Mouse (Mus musculus): ENCODE results near the gene Fgr. TPM values are rescaled to one million over a fixed set of nuclear protein-coding genes. Genes with fewer than 3 reads are reported as not detected.

The Fgr gene
- polyA plus RNA-seq, 1 experiment from 2014 or later, result 0.19 TPM

DNA sequence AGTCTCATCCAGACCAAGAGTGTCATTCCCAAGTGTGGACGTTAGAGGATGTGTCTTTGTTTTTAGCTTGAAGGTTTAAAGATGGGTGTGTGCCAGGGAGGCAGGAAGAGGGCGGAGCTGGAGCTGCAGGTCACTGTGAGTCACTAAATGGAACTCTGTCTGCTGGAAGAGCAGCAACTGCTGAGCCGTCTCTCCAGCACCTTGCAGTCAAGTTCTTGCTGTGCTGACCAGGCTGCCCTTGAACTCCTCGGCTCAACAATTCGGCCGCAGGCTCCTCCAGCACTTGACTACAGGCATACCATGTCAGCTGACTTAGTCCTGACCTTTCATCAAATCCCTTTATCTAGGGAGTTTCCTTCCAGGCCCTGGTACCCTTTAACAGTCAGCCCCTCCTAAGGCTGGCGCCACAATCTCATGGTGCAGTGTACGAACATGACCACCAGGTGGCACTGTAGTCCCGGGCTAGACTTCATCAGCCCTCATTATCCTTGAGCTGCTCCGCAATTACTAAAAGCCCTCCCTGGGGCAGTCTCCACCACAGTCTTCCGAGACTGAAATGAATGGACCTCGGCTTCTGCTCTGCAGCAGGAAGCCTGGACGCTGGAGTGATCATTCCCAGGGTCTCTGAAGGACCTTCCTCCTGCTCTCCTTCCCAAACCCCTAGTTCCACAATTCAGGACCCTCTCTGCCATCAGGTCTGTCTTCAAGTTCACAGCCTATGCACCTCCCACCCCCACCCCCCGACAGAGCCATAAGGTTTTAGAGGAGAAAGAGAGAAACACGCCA, 28.4 kb upstream of the Fgr start:
- H3K9ac ChIP-seq, result peak overlapping the region; percentile 57
- 7% methylated on average over 15 of the region's 15 CpGs for WGBS
- peak overlapping the region; percentile 59 for H3K4me2 ChIP-seq (replicated peaks)
- H3K4me1 ChIP-seq, result peaks cover 28% of the 10 kb centered on the region
- ATAC-seq (ENCODE audit: low FRiP score, low read depth), result peak; percentile 77
- no peaks in the 10 kb centered on the region for H3K9me3 ChIP-seq
- H3K36me3 ChIP-seq, result no peaks in the 10 kb centered on the region
- H3K27me3 ChIP-seq, result no peaks in the 10 kb centered on the region
- peak overlapping the region; percentile 25 for H3K4me3 ChIP-seq
- peak overlapping the region; percentile 85 for H3K27ac ChIP-seq

DNA sequence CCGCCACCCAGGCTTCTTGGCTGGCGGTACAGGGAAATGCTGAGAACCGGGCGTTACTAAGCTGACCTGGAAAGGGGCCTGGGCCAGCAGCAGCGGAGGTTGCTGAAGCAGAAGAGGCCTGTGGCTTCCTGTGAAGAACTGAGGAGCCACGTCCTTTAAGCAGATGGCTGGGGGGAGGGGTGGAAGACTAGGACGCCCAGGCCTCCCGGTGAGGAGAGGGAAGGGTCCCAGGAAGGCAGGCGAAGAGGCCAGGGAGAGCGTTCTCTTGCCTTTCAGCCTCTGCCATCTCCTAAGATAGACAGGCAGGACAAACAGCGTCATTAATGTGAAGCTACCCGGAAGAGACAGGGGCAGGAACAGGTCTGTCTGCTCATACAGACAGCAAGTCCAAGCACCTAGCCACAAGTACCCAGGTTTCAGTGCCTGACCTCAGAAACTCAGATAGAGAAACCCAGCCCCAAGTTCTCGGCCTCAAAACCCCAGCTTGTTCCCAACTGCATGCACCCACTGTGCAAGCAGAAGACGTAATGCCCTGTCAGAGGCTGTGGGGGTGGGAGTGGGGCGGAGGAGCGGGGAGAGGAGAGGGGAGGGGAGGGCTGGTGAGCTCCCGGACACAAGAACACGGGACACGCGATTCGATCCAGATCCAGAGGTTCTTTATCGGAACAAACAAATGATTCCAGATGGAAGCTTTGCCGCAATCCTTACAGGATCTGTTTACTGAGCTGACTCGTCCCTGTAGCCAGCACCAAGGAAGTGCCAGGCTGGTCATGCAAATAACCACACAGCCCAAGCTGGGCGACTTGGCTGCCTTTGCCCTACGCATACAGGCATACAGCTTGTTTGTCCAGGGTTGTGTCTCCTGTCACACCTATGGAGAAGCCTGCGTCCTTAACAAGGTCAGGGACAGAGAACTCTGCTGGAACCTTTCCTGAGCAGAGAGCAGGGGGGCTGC, 27.6 kb upstream of the Fgr start:
- Histone ChIP-seq H3K36me3 (no peaks in the 10 kb centered on the region), H3K4me2 (replicated peaks) (peak overlapping the region; percentile 59), H3K27me3 (no peaks in the 10 kb centered on the region), H3K9me3 (no peaks in the 10 kb centered on the region), H3K4me1 (peaks cover 29% of the 10 kb centered on the region), H3K4me3 (peak overlapping the region; percentile 25), H3K9ac (peak overlapping the region; percentile 57), H3K27ac (peak overlapping the region; percentile 85)
- WGBS, result 15% methylated on average over 27 of the region's 27 CpGs
- ATAC-seq (ENCODE audit: low FRiP score, low read depth), result no peak

DNA sequence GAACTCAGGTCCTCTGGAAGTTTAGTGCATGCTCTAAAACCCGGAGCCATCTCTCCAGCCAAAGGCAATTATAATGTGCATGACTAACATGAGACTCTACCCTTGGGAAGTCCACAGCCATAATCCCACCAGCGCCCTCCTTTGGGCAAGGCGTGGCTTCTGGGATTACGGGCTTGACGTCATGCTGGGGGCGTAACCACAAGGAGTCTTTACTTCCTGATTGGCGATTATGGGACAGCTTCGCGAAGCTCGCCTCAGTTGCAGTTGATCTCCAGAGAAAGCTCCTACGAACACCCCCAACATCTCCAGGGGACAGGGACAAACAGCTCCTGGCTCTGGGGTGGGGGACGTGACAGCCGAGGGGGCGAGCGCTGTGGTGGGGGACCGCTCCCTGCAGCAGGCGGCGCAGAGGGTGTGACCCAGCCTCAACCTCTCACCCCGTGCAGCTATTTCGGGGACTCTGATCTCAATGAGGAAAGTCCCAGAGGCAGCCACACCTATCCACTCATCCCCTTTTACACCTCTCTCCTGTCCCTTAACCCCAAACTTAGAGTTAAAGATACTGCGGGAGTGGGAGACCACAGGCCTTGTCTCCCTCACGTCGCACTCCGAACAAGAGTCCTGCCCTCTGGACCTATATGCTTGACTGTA, 23.9 kb upstream of the Fgr start:
- no peak overlapping the region for H3K9ac ChIP-seq
- H3K27ac ChIP-seq, result peak overlapping the region; percentile 12; the same call in 1 of the 2 replicates
- peaks cover 36% of the 10 kb centered on the region for H3K4me1 ChIP-seq
- H3K36me3 ChIP-seq, result no peaks in the 10 kb centered on the region
- no peaks in the 10 kb centered on the region for H3K27me3 ChIP-seq
- 38% methylated on average over 24 of the region's 24 CpGs for WGBS
- H3K9me3 ChIP-seq, result no peaks in the 10 kb centered on the region
- H3K4me3 ChIP-seq, result peak overlapping the region; percentile 4; the same call in 1 of the 2 replicates
- H3K4me2 ChIP-seq (replicated peaks), result peak overlapping the region; percentile 38
- ATAC-seq (ENCODE audit: low FRiP score, low read depth), result no peak

DNA sequence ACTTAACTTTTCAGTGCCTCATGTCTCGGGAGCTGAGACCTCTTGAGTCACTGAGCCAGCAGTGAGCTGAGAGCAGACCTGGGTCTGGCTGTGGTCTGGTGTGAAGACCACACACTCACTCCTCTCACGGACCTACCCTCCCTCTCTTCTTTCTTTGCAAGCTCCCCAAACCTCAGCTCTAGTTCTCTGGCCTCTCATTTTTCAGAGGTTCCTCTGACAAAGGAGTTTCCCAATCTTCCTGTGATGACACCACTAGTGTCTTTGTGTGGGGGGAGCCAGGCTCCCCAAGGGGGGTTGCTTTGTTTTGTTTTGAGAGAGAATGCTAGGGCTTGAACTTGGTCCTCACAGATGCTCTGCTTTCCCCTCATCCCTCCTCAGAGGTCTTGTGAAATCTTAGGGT, 22.9 kb upstream of the Fgr start:
- Histone ChIP-seq H3K4me2 (replicated peaks) (no peak overlapping the region), H3K9ac (no peak overlapping the region), H3K27me3 (no peaks in the 10 kb centered on the region), H3K27ac (0 out of 2 replicates have a peak overlapping the region, but pooled peaks have one; percentile 22), H3K9me3 (no peaks in the 10 kb centered on the region), H3K36me3 (no peaks in the 10 kb centered on the region), H3K4me1 (peaks cover 34% of the 10 kb centered on the region), H3K4me3 (no peak overlapping the region)
- WGBS, result 40% methylated on average over 2 of the region's 2 CpGs
- no peak for ATAC-seq (ENCODE audit: low FRiP score, low read depth)

DNA sequence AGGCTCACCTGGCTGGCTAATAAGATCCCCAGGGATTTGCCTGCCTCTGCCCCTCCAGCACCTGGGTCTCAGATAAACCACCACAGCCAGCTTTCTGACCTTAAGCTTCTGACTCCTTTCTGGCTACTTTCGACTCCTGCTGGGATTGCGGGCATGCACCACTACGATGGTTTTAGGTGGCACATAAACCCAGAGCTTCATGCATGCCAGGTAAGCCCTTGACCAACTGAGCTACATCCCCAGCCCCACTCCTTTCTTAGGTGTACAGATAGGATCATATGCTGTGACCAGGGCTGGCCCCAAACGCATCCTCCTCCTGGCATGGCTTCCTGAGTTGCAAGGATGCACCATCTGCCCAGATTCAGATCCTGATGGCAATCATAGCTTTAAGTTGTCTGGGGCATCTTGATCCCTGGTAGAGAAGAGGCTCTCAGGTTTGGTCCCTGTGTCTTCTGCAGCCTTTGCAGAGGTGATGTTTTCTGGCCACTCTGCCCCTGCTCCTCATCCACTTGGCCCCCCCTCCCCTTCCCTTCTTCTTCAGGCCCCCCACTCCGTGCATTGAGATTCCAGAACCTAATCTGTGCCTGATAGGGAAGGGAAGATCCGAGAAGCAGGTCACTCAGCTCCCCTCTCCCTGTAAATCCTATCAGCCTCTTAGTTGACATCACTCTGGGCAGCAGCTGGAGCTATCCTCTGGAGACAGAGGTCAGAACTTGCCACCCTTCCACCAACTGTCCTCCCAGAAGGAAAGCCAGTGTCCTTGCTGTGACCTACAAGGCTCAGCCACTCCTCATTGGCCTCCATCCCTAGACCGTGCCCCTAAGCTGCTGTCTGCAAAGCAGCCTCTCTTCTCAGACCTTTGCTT, 19.1 kb upstream of the Fgr start:
- Histone ChIP-seq H3K4me3 (no peak overlapping the region), H3K27ac (peak overlapping the region; percentile 48; the same call in 1 of the 2 replicates), H3K9me3 (no peaks in the 10 kb centered on the region), H3K4me1 (peaks cover 36% of the 10 kb centered on the region), H3K9ac (no peak overlapping the region), H3K36me3 (no peaks in the 10 kb centered on the region), H3K4me2 (replicated peaks) (no peak overlapping the region), H3K27me3 (no peaks in the 10 kb centered on the region)
- 60% methylated on average over 7 of the region's 7 CpGs for WGBS
- no peak for ATAC-seq (ENCODE audit: low FRiP score, low read depth)

DNA sequence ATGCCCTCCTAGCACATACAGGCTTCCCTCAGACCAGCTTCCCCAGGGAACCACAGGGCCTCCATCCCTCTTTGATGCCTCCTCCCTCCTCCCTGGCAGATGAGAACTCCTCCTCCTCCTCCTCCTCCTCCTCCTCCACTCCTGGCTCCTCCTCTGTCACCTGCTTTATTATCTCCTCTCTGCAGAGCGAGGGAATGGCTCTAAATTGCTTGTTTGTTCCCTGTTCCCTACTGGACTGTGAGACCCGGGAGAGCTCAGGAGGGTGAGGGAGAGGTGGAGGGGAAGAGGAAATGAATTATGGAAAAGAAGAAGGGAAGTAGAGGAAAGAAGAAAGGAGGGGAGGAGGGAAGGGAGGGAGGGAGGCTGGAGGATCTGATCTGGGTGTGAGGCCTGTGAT, 18.5 kb upstream of the Fgr start:
- no peaks in the 10 kb centered on the region for H3K27me3 ChIP-seq
- no peak for ATAC-seq (ENCODE audit: low FRiP score, low read depth)
- no peak overlapping the region for H3K4me2 ChIP-seq (replicated peaks)
- 32% methylated on average over 2 of the region's 2 CpGs for WGBS
- H3K27ac ChIP-seq, result no peak overlapping the region
- H3K4me1 ChIP-seq, result peaks cover 38% of the 10 kb centered on the region
- H3K9ac ChIP-seq, result no peak overlapping the region
- H3K36me3 ChIP-seq, result no peaks in the 10 kb centered on the region
- no peak overlapping the region for H3K4me3 ChIP-seq
- no peaks in the 10 kb centered on the region for H3K9me3 ChIP-seq

DNA sequence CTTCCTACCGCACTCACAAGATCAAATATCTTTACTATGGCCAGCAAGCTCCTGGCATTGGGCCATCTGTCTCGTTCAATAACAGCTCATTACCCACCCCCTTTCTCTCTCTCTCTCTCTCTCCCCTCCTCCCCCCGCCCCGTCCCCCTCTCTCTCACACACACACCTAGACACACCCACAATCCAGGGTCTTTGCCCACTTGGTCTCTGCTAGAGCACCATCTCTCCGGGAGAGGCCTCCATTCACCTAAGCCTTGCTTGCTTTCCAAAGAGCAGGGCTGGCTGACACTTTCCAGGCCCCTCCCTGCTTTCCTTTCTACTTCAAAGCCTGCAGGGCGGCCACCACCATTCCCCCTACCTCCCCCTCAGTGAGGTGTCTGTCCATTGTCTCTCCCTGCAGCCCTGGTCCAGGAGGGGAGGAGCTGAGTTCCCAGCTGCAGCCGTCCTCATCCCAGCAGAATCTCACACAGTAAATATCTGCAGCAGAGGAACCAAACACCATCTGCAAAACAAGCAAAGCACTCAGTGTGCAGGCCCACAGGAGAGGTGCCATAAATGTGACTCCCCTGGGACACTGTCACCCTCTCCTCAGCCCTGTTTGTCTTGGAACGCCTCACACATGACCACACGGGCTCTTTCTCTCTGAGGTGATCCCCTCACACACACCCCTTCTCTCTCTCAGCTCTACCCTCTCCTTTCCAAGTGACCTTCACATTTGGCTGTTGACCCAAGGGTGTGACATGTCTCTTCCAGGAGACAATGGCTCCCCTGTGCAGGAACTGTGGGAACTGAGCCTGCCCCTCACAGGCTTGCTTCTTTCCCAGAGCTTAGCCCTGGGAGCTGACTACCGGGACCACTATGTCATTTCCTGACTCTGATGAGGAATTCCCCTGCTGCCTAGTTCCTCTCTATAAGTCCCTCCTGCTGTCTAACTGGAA, 14.9 kb upstream of the Fgr start:
- H3K9ac ChIP-seq, result peak overlapping the region; percentile 26; the same call in 1 of the 2 replicates
- no peaks in the 10 kb centered on the region for H3K36me3 ChIP-seq
- 7% methylated on average over 10 of the region's 10 CpGs for WGBS
- H3K27me3 ChIP-seq, result no peaks in the 10 kb centered on the region
- H3K4me3 ChIP-seq, result no peak overlapping the region
- ATAC-seq (ENCODE audit: low FRiP score, low read depth), result peak; percentile 81
- H3K4me2 ChIP-seq (replicated peaks), result peak overlapping the region; percentile 36
- H3K27ac ChIP-seq, result peak overlapping the region; percentile 86
- H3K9me3 ChIP-seq, result no peaks in the 10 kb centered on the region
- peaks cover 54% of the 10 kb centered on the region for H3K4me1 ChIP-seq

DNA sequence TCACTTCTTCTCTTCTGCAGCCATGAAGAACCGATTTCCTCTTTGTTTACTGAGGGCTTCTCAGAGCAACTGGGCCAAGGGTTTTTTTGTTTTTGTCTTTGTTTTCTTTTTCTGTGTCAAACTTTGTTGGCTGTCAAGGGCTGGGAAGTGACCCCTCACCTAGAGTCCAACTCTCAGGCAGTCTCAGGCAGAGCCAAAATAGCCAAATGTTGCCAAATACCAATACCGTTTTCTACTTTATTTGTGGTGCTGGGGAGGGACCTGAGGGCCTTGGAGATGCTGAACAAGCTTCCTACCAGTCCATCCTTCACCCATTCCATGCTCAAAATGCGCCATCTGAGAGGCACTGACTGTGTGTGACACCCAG, 14.2 kb upstream of the Fgr start:
- ATAC-seq (ENCODE audit: low FRiP score, low read depth), result no peak
- Histone ChIP-seq H3K36me3 (no peaks in the 10 kb centered on the region), H3K4me1 (peaks cover 52% of the 10 kb centered on the region), H3K27me3 (no peaks in the 10 kb centered on the region), H3K4me2 (replicated peaks) (0 out of 2 replicates have a peak overlapping the region, but pooled peaks have one; percentile 36), H3K9me3 (no peaks in the 10 kb centered on the region), H3K27ac (peak overlapping the region; percentile 86), H3K4me3 (no peak overlapping the region), H3K9ac (no peak overlapping the region; the same call in 1 of the 2 replicates)
- WGBS, result 51% methylated on average over 3 of the region's 3 CpGs

DNA sequence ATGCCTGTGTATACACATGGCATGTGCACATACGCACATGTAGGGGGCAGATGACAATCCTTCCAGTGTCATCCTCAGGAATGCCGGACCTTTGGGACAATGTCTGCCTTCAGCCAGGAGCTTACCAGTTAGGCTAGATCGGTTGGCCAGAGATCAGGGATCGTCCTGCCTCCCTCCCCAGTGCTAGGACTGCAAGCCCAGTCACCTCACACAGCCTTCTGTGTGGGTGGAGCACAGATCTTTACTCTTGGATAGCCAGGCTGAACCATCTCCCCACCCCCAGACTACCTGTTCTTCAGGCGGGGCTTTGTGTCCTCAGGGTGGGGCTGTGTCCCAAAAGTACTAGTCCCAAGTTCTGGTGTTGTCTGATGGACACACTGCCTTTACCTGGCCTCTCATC, 13.6 kb upstream of the Fgr start:
- no peaks in the 10 kb centered on the region for H3K27me3 ChIP-seq
- H3K4me1 ChIP-seq, result peaks cover 46% of the 10 kb centered on the region
- H3K4me3 ChIP-seq, result no peak overlapping the region
- no peaks in the 10 kb centered on the region for H3K9me3 ChIP-seq
- no peak for ATAC-seq (ENCODE audit: low FRiP score, low read depth)
- H3K9ac ChIP-seq, result no peak overlapping the region
- H3K27ac ChIP-seq, result no peak overlapping the region
- WGBS, result 63% methylated on average over 5 of the region's 5 CpGs
- H3K4me2 ChIP-seq (replicated peaks), result no peak overlapping the region
- H3K36me3 ChIP-seq, result no peaks in the 10 kb centered on the region

DNA sequence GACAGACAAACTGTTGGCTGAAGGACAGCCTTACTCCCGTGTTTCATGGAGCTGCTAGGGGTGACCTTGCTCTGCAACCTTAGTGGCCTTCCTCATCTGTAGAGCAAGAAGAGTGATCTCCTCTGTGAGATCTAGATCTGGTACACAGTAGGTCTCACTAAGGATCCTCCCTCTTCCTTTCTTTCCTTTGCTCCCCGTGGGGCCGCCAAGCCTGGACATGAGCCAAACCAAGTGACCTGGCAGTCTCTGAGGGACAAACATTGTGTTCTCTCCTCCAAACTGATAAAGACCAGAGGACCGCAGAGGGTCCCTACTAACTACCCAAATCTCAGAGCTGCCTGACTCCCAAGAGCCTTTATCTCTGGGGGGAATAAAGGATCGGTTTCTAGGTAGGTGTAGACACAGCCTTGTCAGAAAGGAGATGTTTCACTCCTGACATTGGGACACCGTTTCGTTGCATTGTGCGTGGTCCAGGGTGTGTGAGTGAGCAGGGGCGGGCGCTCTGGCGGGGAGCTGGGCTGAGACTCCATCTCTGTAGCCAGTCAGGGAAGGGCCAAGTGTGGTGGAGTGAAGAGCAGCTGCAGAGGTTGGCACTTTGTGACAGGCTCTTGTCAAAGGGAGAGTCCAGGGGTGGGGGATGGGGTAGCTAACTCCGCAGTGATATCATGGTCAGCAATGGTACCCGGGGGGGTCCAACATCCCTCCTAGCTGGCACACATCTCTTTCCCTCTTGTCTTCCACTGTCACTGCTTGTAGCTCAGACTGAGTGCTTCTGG, 12.8 kb upstream of the Fgr start:
- H3K4me2 ChIP-seq (replicated peaks), result no peak overlapping the region
- WGBS, result 69% methylated on average over 13 of the region's 13 CpGs
- ATAC-seq (ENCODE audit: low FRiP score, low read depth), result no peak
- H3K9me3 ChIP-seq, result no peaks in the 10 kb centered on the region
- no peak overlapping the region for H3K27ac ChIP-seq
- H3K36me3 ChIP-seq, result no peaks in the 10 kb centered on the region
- no peak overlapping the region for H3K9ac ChIP-seq
- H3K4me1 ChIP-seq, result peaks cover 43% of the 10 kb centered on the region
- H3K27me3 ChIP-seq, result no peaks in the 10 kb centered on the region
- H3K4me3 ChIP-seq, result no peak overlapping the region
